Mouse (Mus musculus) midbrain, embryonic 13.5 days (tissue): Measurements from ENCODE around the gene Rph3a. TPM values are rescaled to one million over a fixed set of nuclear protein-coding genes. Genes with fewer than 3 reads are reported as not detected.

Experiments used
- ATAC-seq: fragments of 200-750 bp; cut with Nextera tagmentation; 2 replicates; pipeline ENCODE4 v1.8.0; 2017; ENCODE audit warnings: mild to moderate bottlenecking, moderate TSS enrichment, moderate library complexity
- H3K27ac ChIP-seq: fragments of 300-500 bp; sonication (generic); 2 replicates; pipeline ENCODE4 v1.5.1; 2015; ENCODE audit warnings: inconsistent platforms, mild to moderate bottlenecking, moderate library complexity
- H3K27me3 ChIP-seq: fragments of 300-500 bp; sonication (generic); 2 replicates; pipeline ENCODE4 v1.6.1; 2015; ENCODE audit warnings: mild to moderate bottlenecking, inconsistent platforms
- H3K36me3 ChIP-seq: fragments of 300-500 bp; sonication (generic); 2 replicates; pipeline ENCODE4 v1.6.1; 2015; ENCODE audit warnings: mild to moderate bottlenecking, inconsistent platforms
- H3K4me1 ChIP-seq: fragments of 300-500 bp; sonication (generic); replicated peaks from 2 replicates; pipeline ENCODE4 v1.6.1; 2015; ENCODE audit warnings: inconsistent platforms
- H3K4me2 ChIP-seq: fragments of 300-500 bp; sonication (generic); replicated peaks from 2 replicates; pipeline ENCODE4 v1.6.1; 2015; ENCODE audit warnings: moderate library complexity, mild to moderate bottlenecking, inconsistent platforms
- H3K4me3 ChIP-seq: fragments of 300-500 bp; sonication (generic); replicated peaks from 2 replicates; pipeline ENCODE4 v1.5.1; 2015; ENCODE audit warnings: mild to moderate bottlenecking, inconsistent platforms
- H3K9ac ChIP-seq: fragments of 300-500 bp; sonication (generic); replicated peaks from 2 replicates; pipeline ENCODE4 v1.6.1; 2015; ENCODE audit warnings: mild to moderate bottlenecking, inconsistent platforms
- H3K9me3 ChIP-seq: fragments of 300-500 bp; sonication (generic); 2 replicates; pipeline ENCODE4 v1.6.1; 2016; ENCODE audit warnings: mild to moderate bottlenecking, inconsistent platforms
- WGBS: fragments of 180-500 bp; shearing (Covaris S2); methylation state at CpG from one replicate; pipeline ENCODE4 v1.1.7; 2015; 5-methylcytosine and 5-hydroxymethylcytosine counted together
- polyA plus RNA-seq: library from polyadenylated mRNA; unstranded; fragments of >200 nt; fragmentation: Nextera tagmentation; extraction: Ambion mirVana; gene quantifications from 2 replicates; pipeline ENCODE4 v1.2.1, GENCODE M21; 2015

Gene Rph3a
- polyA plus RNA-seq: 8.4 and 9.1 TPM in 2 replicates

DNA sequence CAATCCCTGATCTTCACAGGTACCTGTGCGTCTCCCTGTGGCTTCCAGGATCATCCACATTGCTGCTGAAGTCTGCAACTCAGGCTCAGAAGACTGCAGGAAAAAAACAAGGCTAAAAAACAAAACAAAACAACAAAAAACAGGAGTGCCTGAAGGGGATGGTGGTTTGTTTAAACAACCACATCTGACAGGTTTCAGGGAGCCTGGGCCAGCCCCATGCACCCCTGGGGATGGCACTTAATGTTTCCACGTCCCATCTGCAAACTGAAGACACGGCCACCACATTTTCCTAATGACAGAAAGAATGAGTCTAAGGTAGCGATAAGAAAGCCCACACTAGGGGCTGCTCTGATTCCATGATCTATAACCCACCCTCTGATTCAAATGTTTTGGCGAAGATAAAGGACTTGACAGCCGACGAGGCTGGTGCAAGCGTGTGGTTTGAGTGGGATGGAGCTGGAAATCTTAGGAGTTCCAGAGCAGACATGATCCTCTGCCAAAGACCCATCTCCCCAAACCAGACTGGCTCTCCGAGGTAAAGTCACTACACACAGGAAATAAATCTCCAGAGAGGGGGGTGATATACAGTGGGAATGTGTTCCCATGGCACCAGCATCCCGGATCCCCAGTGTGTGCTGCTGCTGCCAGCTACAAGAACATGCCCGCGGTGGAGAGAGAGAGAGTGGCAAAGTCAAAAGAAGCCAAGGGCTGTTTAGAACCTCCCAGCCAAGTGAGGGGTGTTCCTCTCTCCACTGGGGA lies at the start of gene Rph3a:
Rph3a (minus strand) TSS at position 282 of the 759 bp plus-strand sequence.
- peak within 1 kb of the TSS; percentile 58 for H3K4me2 ChIP-seq
- no peak for ATAC-seq
- peaks cover 36% of the 10 kb centered on the region for H3K4me1 ChIP-seq
- no peaks in the 10 kb centered on the region for H3K36me3 ChIP-seq
- WGBS: 63% methylated on average over 12 of the region's 12 CpGs
- H3K9ac ChIP-seq: peak within 1 kb of the TSS; percentile 55
- H3K4me3 ChIP-seq: peak within 1 kb of the TSS; percentile 35
- no peaks in the 10 kb centered on the region for H3K9me3 ChIP-seq
- H3K27ac ChIP-seq: peak within 1 kb of the TSS; percentile 17; the same call in 1 of the 2 replicates
- peaks cover 19% of the 10 kb centered on the region for H3K27me3 ChIP-seq

DNA sequence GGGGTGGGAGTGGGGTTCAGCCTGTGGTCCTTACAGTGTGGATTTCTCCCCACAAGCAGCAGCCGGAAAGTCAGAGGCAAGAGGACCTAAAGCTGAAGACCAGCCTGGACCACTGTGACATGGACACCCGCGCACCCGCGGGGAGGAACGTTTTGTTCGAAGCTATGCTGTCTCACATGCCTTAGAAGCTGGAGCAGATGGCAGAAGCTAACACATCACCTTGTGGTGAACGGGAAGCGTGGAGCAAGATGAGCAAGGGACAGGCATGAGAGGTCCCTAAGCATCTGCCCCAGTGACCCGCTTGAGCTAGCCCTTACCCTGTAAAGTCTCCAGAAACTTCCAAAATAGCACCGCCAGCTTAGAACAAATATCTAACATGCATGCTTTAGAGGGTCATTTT lies 48.4 kb upstream of the Rph3a start:
- Histone ChIP-seq H3K36me3 (no peaks in the 10 kb centered on the region), H3K27ac (no peak overlapping the region), H3K9ac (no peak overlapping the region), H3K4me3 (no peak overlapping the region), H3K27me3 (no peaks in the 10 kb centered on the region), H3K4me1 (peaks cover 8% of the 10 kb centered on the region), H3K4me2 (no peak overlapping the region), H3K9me3 (peaks cover 3% of the 10 kb centered on the region; the same call in 1 of the 2 replicates)
- 95% methylated on average over 11 of the region's 11 CpGs for WGBS
- no peak for ATAC-seq

DNA sequence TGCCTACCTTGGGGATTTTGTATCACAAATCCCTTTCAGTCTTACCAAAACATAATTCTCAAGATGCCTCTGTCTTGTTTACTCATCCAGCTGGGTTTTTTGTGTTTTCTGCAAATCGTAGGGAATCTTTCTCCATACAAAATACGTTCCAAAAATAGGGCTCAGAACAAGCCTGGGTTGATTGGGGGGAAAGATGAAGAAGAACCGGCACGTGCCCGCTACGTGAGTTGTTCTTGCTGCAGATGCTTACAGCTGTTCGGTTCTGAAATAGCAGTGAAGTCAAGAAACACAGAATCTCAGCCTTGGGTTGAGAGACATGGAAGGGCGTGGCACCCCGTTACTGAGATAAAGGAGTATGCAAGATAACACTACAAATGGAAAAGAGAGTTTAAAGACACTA lies 44.0 kb upstream of the Rph3a start:
- WGBS: 86% methylated on average over 9 of the region's 9 CpGs
- Histone ChIP-seq H3K36me3 (no peaks in the 10 kb centered on the region), H3K4me3 (no peak overlapping the region), H3K4me2 (no peak overlapping the region), H3K27ac (no peak overlapping the region), H3K9ac (no peak overlapping the region), H3K9me3 (0 out of 2 replicates have a peak, but pooled peaks cover 2% of the 10 kb centered on the region), H3K4me1 (no peaks in the 10 kb centered on the region), H3K27me3 (no peaks in the 10 kb centered on the region)
- no peak for ATAC-seq

DNA sequence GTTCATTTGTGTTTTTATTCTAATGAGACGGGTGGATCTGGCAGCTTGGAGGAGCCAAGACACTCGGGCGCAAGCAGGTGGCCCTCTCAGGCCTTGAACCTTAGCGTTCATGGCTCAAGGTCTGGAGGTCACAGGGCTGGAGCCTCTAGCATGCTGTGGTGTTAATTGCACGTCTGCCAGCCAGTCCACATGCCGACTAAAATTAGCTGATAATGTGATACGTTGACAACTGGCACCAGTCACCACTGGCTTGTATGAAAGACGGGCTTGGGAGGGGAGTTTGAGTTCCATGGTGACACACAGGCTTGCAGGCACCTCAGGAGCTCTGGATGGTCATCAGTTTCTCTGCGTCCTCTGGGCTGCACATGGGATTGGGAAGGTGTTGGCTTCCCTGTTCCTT lies 31.9 kb upstream of the Rph3a start:
- Histone ChIP-seq H3K9ac (no peak overlapping the region), H3K4me2 (no peak overlapping the region), H3K27me3 (peaks cover 3% of the 10 kb centered on the region; the same call in 1 of the 2 replicates), H3K4me1 (0 out of 2 replicates have a peak, but pooled peaks cover 2% of the 10 kb centered on the region), H3K36me3 (no peaks in the 10 kb centered on the region), H3K27ac (no peak overlapping the region), H3K9me3 (no peaks in the 10 kb centered on the region), H3K4me3 (no peak overlapping the region)
- WGBS: 80% methylated on average over 9 of the region's 9 CpGs
- no peak for ATAC-seq

DNA sequence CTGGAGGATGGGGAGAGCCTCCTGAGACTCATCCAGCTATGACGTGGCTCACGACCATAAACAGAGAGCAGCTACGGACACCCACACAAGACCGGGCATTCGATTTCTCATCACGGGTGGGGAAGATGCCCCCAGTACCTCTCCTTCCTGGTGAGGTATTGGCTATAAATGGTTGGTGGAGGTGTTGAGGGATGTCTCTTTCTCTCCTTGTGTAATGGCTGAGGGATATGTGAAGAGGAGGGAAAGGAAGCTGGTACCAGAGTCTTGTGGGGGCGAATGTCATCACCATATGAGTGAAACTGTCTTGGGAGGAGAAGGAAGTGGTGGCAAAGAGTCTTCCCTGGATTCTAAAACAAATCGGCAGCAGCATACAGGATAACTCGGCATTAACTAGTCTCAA lies 29.6 kb upstream of the Rph3a start:
- no peak overlapping the region for H3K4me2 ChIP-seq
- H3K9me3 ChIP-seq: no peaks in the 10 kb centered on the region
- ATAC-seq: no peak
- no peaks in the 10 kb centered on the region for H3K36me3 ChIP-seq
- H3K27me3 ChIP-seq: peaks cover 3% of the 10 kb centered on the region; the same call in 1 of the 2 replicates
- no peak overlapping the region for H3K27ac ChIP-seq
- no peak overlapping the region for H3K4me3 ChIP-seq
- H3K4me1 ChIP-seq: no peaks in the 10 kb centered on the region
- 81% methylated on average over 9 of the region's 9 CpGs for WGBS
- no peak overlapping the region for H3K9ac ChIP-seq

DNA sequence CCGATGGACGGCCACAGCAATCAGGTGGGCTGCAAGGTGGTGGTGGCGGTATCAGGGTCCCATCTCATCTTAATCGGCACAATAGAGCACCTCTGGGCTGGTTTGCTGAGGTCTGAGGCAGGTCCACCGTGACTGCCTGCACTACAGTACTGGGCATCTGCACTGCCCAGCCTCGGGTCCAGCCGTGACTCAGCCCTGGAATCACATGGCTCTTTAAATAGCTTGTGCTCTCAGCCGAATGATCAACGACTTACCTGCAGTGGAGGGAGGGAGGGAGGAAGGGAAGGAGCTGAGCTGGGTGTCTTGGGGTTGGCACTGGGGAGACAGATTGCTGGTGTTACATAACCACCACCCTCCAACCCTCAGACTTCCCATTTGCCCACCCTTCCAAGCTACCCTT lies 20.3 kb upstream of the Rph3a start:
- Histone ChIP-seq H3K27ac (no peak overlapping the region), H3K27me3 (no peaks in the 10 kb centered on the region), H3K4me3 (no peak overlapping the region), H3K36me3 (no peaks in the 10 kb centered on the region), H3K9ac (no peak overlapping the region), H3K9me3 (no peaks in the 10 kb centered on the region), H3K4me1 (peaks cover 7% of the 10 kb centered on the region; the same call in 1 of the 2 replicates), H3K4me2 (no peak overlapping the region)
- WGBS: 83% methylated on average over 9 of the region's 9 CpGs
- no peak for ATAC-seq

DNA sequence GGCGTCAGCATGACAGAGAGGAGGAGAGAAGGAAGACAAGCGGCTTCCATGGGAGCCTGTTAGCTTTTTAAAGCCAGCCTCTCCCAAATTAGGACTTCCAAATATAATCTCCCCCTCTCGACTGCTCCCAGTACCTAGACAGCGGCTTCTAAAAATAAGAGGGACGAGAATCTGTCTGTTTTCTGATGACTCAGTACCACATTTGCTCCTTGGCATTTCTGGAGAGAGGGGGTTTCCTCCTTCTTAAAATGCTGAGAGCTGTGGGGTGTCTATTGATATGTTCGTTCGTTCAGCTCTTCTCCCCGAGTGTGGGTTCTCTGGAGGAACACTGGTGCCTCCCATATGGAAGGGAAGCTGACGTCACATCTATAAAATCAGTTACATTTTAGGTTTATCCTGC lies 9.6 kb upstream of the Rph3a start:
- Histone ChIP-seq H3K27ac (no peak overlapping the region), H3K27me3 (no peaks in the 10 kb centered on the region), H3K36me3 (no peaks in the 10 kb centered on the region), H3K4me3 (no peak overlapping the region), H3K9me3 (peaks cover 5% of the 10 kb centered on the region; the same call in 1 of the 2 replicates), H3K4me2 (no peak overlapping the region), H3K4me1 (peaks cover 8% of the 10 kb centered on the region), H3K9ac (no peak overlapping the region)
- no peak for ATAC-seq
- 83% methylated on average over 9 of the region's 9 CpGs for WGBS

DNA sequence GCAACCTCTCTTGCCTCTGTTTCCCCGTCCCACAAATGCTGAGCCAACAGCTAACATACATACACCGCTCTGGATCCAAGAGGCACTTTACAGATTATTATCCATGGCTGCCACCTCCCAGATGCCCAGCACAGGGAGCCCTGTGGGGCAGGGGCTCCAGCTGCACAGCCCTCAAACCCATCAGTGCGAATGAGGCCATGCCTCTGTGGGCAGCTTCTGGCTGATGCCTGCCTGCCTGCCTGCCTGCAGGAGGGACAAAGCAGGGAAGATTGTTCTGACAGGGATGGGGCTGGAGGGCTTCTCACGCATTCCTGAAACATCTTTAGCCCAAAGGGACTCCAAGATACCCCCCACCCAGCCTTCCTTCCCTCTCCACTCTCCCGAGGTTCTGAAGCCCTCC lies 7.8 kb upstream of the Rph3a start:
- Histone ChIP-seq H3K9me3 (peaks cover 5% of the 10 kb centered on the region; the same call in 1 of the 2 replicates), H3K4me2 (no peak overlapping the region), H3K27me3 (no peaks in the 10 kb centered on the region), H3K36me3 (no peaks in the 10 kb centered on the region), H3K4me3 (no peak overlapping the region), H3K4me1 (peaks cover 12% of the 10 kb centered on the region), H3K27ac (no peak overlapping the region), H3K9ac (0 out of 2 replicates have a peak overlapping the region, but pooled peaks have one; percentile 10)
- 72% methylated on average over 5 of the region's 5 CpGs for WGBS
- ATAC-seq: no peak

DNA sequence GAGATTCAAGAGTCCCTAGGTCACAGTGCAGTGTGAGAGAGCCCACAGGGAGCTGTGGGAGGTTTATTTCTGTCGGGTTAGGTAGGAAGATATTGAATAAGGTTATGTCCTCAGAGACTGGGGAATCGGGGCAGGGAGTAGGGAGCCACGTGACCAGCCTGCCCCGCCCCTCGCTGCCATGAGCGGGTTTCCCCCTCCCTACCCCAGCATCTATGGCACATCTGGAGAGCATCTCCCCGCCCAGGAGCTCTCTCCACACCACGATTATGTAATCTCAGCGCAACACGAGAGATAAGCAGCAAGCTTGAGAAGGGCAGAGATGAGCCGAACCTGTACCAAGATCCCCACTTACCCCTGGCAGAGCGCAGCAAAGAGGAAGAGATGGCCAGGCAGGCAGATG lies 6.5 kb upstream of the Rph3a start:
- H3K9me3 ChIP-seq: no peaks in the 10 kb centered on the region
- H3K27ac ChIP-seq: no peak overlapping the region
- WGBS: 42% methylated on average over 12 of the region's 12 CpGs
- H3K36me3 ChIP-seq: no peaks in the 10 kb centered on the region
- H3K27me3 ChIP-seq: 0 out of 2 replicates have a peak, but pooled peaks cover 1% of the 10 kb centered on the region
- no peak overlapping the region for H3K4me3 ChIP-seq
- ATAC-seq: no peak
- H3K4me2 ChIP-seq: no peak overlapping the region
- no peak overlapping the region for H3K9ac ChIP-seq
- H3K4me1 ChIP-seq: peaks cover 16% of the 10 kb centered on the region

DNA sequence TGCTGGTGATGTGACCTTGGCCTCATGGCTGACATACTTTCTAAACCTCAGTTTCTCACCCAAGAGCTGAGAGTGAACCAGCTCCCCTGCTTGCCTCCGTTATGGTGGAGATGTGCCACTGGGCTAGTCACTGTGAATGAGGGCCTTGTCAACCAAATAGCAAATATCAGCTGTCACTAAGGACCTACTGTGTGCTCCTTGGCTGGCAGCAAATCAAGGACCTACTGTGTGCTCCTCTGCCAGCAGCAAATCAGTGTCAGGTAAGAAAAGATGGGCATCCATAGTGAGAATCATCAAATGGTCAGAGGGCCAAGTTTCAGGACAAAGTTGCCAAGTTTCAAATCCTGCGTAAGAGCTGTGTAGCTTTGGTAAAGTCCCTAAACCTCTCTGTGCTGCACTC lies 4.6 kb upstream of the Rph3a start:
- H3K9me3 ChIP-seq: no peaks in the 10 kb centered on the region
- no peak for ATAC-seq
- no peak overlapping the region for H3K9ac ChIP-seq
- no peak overlapping the region for H3K4me2 ChIP-seq
- H3K27ac ChIP-seq: no peak overlapping the region
- peaks cover 25% of the 10 kb centered on the region for H3K4me1 ChIP-seq
- WGBS: 93% methylated on average over 2 of the region's 2 CpGs
- H3K4me3 ChIP-seq: no peak overlapping the region
- peaks cover 10% of the 10 kb centered on the region; the same call in 1 of the 2 replicates for H3K27me3 ChIP-seq
- H3K36me3 ChIP-seq: no peaks in the 10 kb centered on the region

DNA sequence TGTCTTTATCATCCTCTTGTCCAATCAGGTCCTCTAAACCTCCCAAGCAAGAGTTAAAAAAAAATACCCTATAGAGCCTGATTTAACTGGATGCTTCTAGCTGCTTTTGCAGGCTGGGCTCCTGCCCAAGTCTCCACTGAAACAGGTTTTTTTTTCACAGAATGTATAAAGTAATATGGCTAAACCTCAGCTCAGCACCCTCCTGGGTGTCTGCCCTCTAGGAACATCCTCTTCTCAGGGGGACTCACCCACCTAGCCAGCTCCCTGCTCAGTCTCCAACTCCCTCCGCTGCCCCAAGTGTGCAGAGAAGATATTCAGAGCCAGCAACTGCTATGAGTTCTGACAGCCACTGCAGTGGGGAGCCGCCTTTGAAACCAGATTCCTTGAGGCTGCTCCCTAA lies 2.1 kb upstream of the Rph3a start:
- Histone ChIP-seq H3K4me2 (no peak overlapping the region), H3K4me3 (no peak overlapping the region), H3K9me3 (no peaks in the 10 kb centered on the region), H3K9ac (no peak overlapping the region), H3K4me1 (peaks cover 39% of the 10 kb centered on the region), H3K27ac (no peak overlapping the region), H3K27me3 (peaks cover 18% of the 10 kb centered on the region), H3K36me3 (no peaks in the 10 kb centered on the region)
- 37% methylated on average over 2 of the region's 2 CpGs for WGBS
- ATAC-seq: no peak

DNA sequence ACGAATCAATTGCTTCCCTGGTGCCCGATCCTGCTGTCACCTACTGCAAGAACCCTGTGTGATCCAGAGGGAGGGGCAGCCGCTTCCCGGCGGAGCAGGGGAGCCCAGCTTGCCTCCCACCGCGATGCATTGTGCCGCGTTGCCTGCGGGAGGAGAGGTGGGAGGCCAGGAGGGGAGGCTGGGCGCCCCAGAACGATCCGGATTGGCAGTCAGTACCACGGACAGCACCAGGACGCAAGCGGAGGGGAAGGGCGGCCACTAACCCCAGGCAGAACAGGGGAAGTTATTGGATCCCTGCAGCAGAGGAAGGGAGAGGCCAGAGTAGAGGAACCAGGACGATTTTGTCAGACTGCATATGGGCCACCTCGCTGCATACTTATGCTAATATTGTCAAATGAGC lies 486 bp downstream of the Rph3a start:
- no peaks in the 10 kb centered on the region for H3K9me3 ChIP-seq
- H3K27ac ChIP-seq: peak overlapping the region; percentile 17; the same call in 1 of the 2 replicates
- H3K27me3 ChIP-seq: peaks cover 19% of the 10 kb centered on the region
- H3K36me3 ChIP-seq: no peaks in the 10 kb centered on the region
- ATAC-seq: peak; percentile 70
- peak overlapping the region; percentile 58 for H3K4me2 ChIP-seq
- under 1% methylated on average over 19 of the region's 19 CpGs for WGBS
- H3K4me1 ChIP-seq: peaks cover 36% of the 10 kb centered on the region
- H3K9ac ChIP-seq: peak overlapping the region; percentile 55
- peak overlapping the region; percentile 35 for H3K4me3 ChIP-seq
